Mouse (Mus musculus): ENCODE data around the gene Ptpa. TPM values are rescaled to one million over a fixed set of nuclear protein-coding genes. Genes with fewer than 3 reads are reported as not detected.

Gene Ptpa
- polyA plus RNA-seq, 1 experiment from 2014 or later, result 138 TPM

- WGBS, result 71% methylated on average over 6 of the region's 6 CpGs
- Histone ChIP-seq H3K9me3 (replicated peaks; ENCODE audit: control insufficient read depth, low read length) (no peaks in the 10 kb centered on the region), H3K36me3 (ENCODE audit: control insufficient read depth, insufficient read depth, low read length) (peaks cover 7% of the 10 kb centered on the region; the same call in 1 of the 2 replicates), H3K4me3 (replicated peaks; ENCODE audit: low read length) (no peak overlapping the region), H3K4me2 (ENCODE audit: low read depth, low read length) (no peak overlapping the region), H3K4me1 (ENCODE audit: control insufficient read depth, insufficient read depth, low read length) (peaks cover 10% of the 10 kb centered on the region), H3K9ac (ENCODE audit: low read length) (no peak overlapping the region), H3K27me3 (ENCODE audit: control insufficient read depth, insufficient read depth, low read length) (no peaks in the 10 kb centered on the region), H3K27ac (ENCODE audit: low read length) (no peak overlapping the region)
- no peak for ATAC-seq (ENCODE audit: insufficient read depth, low FRiP score)
These were observed 42.5 kb downstream of the Ptpa start for GRCm38 (mm10) chr2:30458349-30458748.

- Histone ChIP-seq H3K4me1 (ENCODE audit: control insufficient read depth, insufficient read depth, low read length) (peaks cover 14% of the 10 kb centered on the region), H3K27me3 (ENCODE audit: control insufficient read depth, insufficient read depth, low read length) (no peaks in the 10 kb centered on the region), H3K9me3 (replicated peaks; ENCODE audit: control insufficient read depth, low read length) (no peaks in the 10 kb centered on the region), H3K27ac (ENCODE audit: low read length) (no peak overlapping the region), H3K4me2 (ENCODE audit: low read depth, low read length) (no peak overlapping the region), H3K36me3 (ENCODE audit: control insufficient read depth, insufficient read depth, low read length) (peaks cover 1% of the 10 kb centered on the region; the same call in 1 of the 2 replicates), H3K4me3 (replicated peaks; ENCODE audit: low read length) (no peak overlapping the region), H3K9ac (ENCODE audit: low read length) (no peak overlapping the region)
- ATAC-seq (ENCODE audit: insufficient read depth, low FRiP score), result no peak
- 85% methylated on average over 6 of the region's 6 CpGs for WGBS
These were observed 43.4 kb downstream of the Ptpa start for GRCm38 (mm10) chr2:30459241-30459640.

- peak overlapping the region; percentile 92 for H3K27ac ChIP-seq (ENCODE audit: low read length)
- no peaks in the 10 kb centered on the region for H3K9me3 ChIP-seq (replicated peaks; ENCODE audit: control insufficient read depth, low read length)
- H3K9ac ChIP-seq (ENCODE audit: low read length), result peak overlapping the region; percentile 37
- H3K4me3 ChIP-seq (replicated peaks; ENCODE audit: low read length), result peak overlapping the region; percentile 37
- H3K4me2 ChIP-seq (ENCODE audit: low read depth, low read length), result peak overlapping the region; percentile 44
- H3K36me3 ChIP-seq (ENCODE audit: control insufficient read depth, insufficient read depth, low read length), result no peaks in the 10 kb centered on the region
- peaks cover 24% of the 10 kb centered on the region for H3K4me1 ChIP-seq (ENCODE audit: control insufficient read depth, insufficient read depth, low read length)
- 17% methylated on average over 5 of the region's 5 CpGs for WGBS
- peak; percentile 83 for ATAC-seq (ENCODE audit: insufficient read depth, low FRiP score)
- H3K27me3 ChIP-seq (ENCODE audit: control insufficient read depth, insufficient read depth, low read length), result no peaks in the 10 kb centered on the region; the same call in 1 of the 2 replicates
These were observed 47.5 kb downstream of the Ptpa start for GRCm38 (mm10) chr2:30463341-30463761.

- Histone ChIP-seq H3K27ac (ENCODE audit: low read length) (peak overlapping the region; percentile 92), H3K36me3 (ENCODE audit: control insufficient read depth, insufficient read depth, low read length) (no peaks in the 10 kb centered on the region), H3K4me2 (ENCODE audit: low read depth, low read length) (peak overlapping the region; percentile 44), H3K4me1 (ENCODE audit: control insufficient read depth, insufficient read depth, low read length) (peaks cover 25% of the 10 kb centered on the region), H3K9me3 (replicated peaks; ENCODE audit: control insufficient read depth, low read length) (no peaks in the 10 kb centered on the region), H3K9ac (ENCODE audit: low read length) (peak overlapping the region; percentile 37), H3K4me3 (replicated peaks; ENCODE audit: low read length) (peak overlapping the region; percentile 37), H3K27me3 (ENCODE audit: control insufficient read depth, insufficient read depth, low read length) (no peaks in the 10 kb centered on the region; the same call in 1 of the 2 replicates)
- peak; percentile 93 for ATAC-seq (ENCODE audit: insufficient read depth, low FRiP score)
- WGBS, result 2% methylated on average over 9 of the region's 9 CpGs
These were observed 48.1 kb downstream of the Ptpa start for GRCm38 (mm10) chr2:30463904-30464330.

- Histone ChIP-seq H3K36me3 (ENCODE audit: control insufficient read depth, insufficient read depth, low read length) (no peaks in the 10 kb centered on the region), H3K9me3 (replicated peaks; ENCODE audit: control insufficient read depth, low read length) (no peaks in the 10 kb centered on the region), H3K27me3 (ENCODE audit: control insufficient read depth, insufficient read depth, low read length) (no peaks in the 10 kb centered on the region; the same call in 1 of the 2 replicates), H3K9ac (ENCODE audit: low read length) (peak overlapping the region; percentile 37), H3K4me2 (ENCODE audit: low read depth, low read length) (peak overlapping the region; percentile 44), H3K27ac (ENCODE audit: low read length) (peak overlapping the region; percentile 92), H3K4me1 (ENCODE audit: control insufficient read depth, insufficient read depth, low read length) (peaks cover 28% of the 10 kb centered on the region), H3K4me3 (replicated peaks; ENCODE audit: low read length) (peak overlapping the region; percentile 37)
- 50% methylated on average over 5 of the region's 5 CpGs for WGBS
- no peak for ATAC-seq (ENCODE audit: insufficient read depth, low FRiP score)
These were observed 48.6 kb downstream of the Ptpa start for GRCm38 (mm10) chr2:30464411-30464810.

- no peak overlapping the region for H3K9ac ChIP-seq (ENCODE audit: low read length)
These were observed 50.9 kb downstream of the Ptpa start for GRCm38 (mm10) chr2:30466787-30467186.

GRCm38 (mm10) chr2:30469009-30469408 is 53.2 kb downstream of the Ptpa start:
- Histone ChIP-seq H3K36me3 (ENCODE audit: control insufficient read depth, insufficient read depth, low read length) (no peaks in the 10 kb centered on the region), H3K4me1 (ENCODE audit: control insufficient read depth, insufficient read depth, low read length) (peaks cover 25% of the 10 kb centered on the region), H3K27ac (ENCODE audit: low read length) (no peak overlapping the region; the same call in 1 of the 2 replicates), H3K27me3 (ENCODE audit: control insufficient read depth, insufficient read depth, low read length) (no peaks in the 10 kb centered on the region; the same call in 1 of the 2 replicates), H3K9me3 (replicated peaks; ENCODE audit: control insufficient read depth, low read length) (no peaks in the 10 kb centered on the region), H3K4me2 (ENCODE audit: low read depth, low read length) (peak overlapping the region; percentile 76), H3K4me3 (replicated peaks; ENCODE audit: low read length) (no peak overlapping the region), H3K9ac (ENCODE audit: low read length) (peak overlapping the region; percentile 76; the same call in 1 of the 2 replicates)
- WGBS, result 65% methylated on average over 6 of the region's 6 CpGs
- ATAC-seq (ENCODE audit: insufficient read depth, low FRiP score), result no peak

More at GRCm38 (mm10) chr2:30466787-30467186, 50.9 kb downstream of the Ptpa start:
- Histone ChIP-seq H3K4me2 (ENCODE audit: low read depth, low read length) (no peak overlapping the region), H3K36me3 (ENCODE audit: control insufficient read depth, insufficient read depth, low read length) (no peaks in the 10 kb centered on the region), H3K4me3 (replicated peaks; ENCODE audit: low read length) (no peak overlapping the region), H3K27me3 (ENCODE audit: control insufficient read depth, insufficient read depth, low read length) (no peaks in the 10 kb centered on the region; the same call in 1 of the 2 replicates), H3K4me1 (ENCODE audit: control insufficient read depth, insufficient read depth, low read length) (peaks cover 36% of the 10 kb centered on the region), H3K9me3 (replicated peaks; ENCODE audit: control insufficient read depth, low read length) (no peaks in the 10 kb centered on the region), H3K27ac (ENCODE audit: low read length) (no peak overlapping the region)
- 54% methylated on average over 4 of the region's 4 CpGs for WGBS
- ATAC-seq (ENCODE audit: insufficient read depth, low FRiP score), result no peak

GRCm38 (mm10) chr2:30469796-30470142 is 53.9 kb downstream of the Ptpa start:
- peak overlapping the region; percentile 95 for H3K4me3 ChIP-seq (replicated peaks; ENCODE audit: low read length)
- H3K4me2 ChIP-seq (ENCODE audit: low read depth, low read length), result peak overlapping the region; percentile 76
- under 1% methylated on average over 19 of the region's 19 CpGs for WGBS
- H3K27me3 ChIP-seq (ENCODE audit: control insufficient read depth, insufficient read depth, low read length), result no peaks in the 10 kb centered on the region; the same call in 1 of the 2 replicates
- peak; percentile 18; the same call in 1 of the 2 replicates for ATAC-seq (ENCODE audit: insufficient read depth, low FRiP score)
- peak overlapping the region; percentile 97 for H3K27ac ChIP-seq (ENCODE audit: low read length)
- H3K9me3 ChIP-seq (replicated peaks; ENCODE audit: control insufficient read depth, low read length), result no peaks in the 10 kb centered on the region
- H3K9ac ChIP-seq (ENCODE audit: low read length), result peak overlapping the region; percentile 76
- H3K36me3 ChIP-seq (ENCODE audit: control insufficient read depth, insufficient read depth, low read length), result no peaks in the 10 kb centered on the region
- peaks cover 27% of the 10 kb centered on the region for H3K4me1 ChIP-seq (ENCODE audit: control insufficient read depth, insufficient read depth, low read length)

GRCm38 (mm10) chr2:30470143-30470946 is 54.5 kb downstream of the Ptpa start:
- H3K27me3 ChIP-seq (ENCODE audit: control insufficient read depth, insufficient read depth, low read length), result no peaks in the 10 kb centered on the region; the same call in 1 of the 2 replicates
- under 1% methylated on average over 46 of the region's 46 CpGs for WGBS
- H3K9ac ChIP-seq (ENCODE audit: low read length), result peak overlapping the region; percentile 76
- H3K4me3 ChIP-seq (replicated peaks; ENCODE audit: low read length), result peak overlapping the region; percentile 95
- no peaks in the 10 kb centered on the region for H3K9me3 ChIP-seq (replicated peaks; ENCODE audit: control insufficient read depth, low read length)
- H3K27ac ChIP-seq (ENCODE audit: low read length), result peak overlapping the region; percentile 97
- peak; percentile 27 for ATAC-seq (ENCODE audit: insufficient read depth, low FRiP score)
- peaks cover 31% of the 10 kb centered on the region for H3K4me1 ChIP-seq (ENCODE audit: control insufficient read depth, insufficient read depth, low read length)
- no peaks in the 10 kb centered on the region for H3K36me3 ChIP-seq (ENCODE audit: control insufficient read depth, insufficient read depth, low read length)
- H3K4me2 ChIP-seq (ENCODE audit: low read depth, low read length), result peak overlapping the region; percentile 76
